Mouse (Mus musculus): ENCODE data around the gene Zfp580. TPM values are rescaled to one million over a fixed set of nuclear protein-coding genes. Genes with fewer than 3 reads are reported as not detected.

The Zfp580 gene
- polyA plus RNA-seq, 1 experiment, result 0.90 TPM

- no peak for TF ChIP-seq GATA1 (IDR thresholded peaks at IDR 0.05; ENCODE audit: low read length)
These were observed 29.9 kb downstream of the Zfp580 start for GRCm38 (mm10) chr7:5081241-5081640.

DNA sequence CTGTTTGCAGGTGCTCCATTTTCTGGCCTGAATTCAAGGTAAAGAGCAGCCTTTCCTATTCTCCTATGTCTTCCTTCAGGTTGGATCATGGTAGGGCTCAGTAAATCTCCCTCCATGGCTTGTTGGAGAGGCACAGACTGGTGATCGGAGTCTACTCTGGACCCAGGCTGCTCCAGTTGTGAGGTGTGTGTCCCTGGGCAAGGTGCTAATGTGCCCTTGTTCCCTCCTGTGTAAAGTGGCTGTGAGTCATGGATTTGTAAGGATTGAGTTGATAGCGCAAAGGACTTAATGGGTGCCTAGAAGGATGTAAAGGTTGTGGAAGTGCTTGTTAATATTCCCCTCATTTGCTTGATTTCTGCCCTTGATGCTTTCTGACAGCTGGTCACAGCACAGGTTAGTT lies 30.6 kb downstream of the Zfp580 start:
- no peak for TF ChIP-seq GATA1 (IDR thresholded peaks at IDR 0.05; ENCODE audit: low read length)

DNA sequence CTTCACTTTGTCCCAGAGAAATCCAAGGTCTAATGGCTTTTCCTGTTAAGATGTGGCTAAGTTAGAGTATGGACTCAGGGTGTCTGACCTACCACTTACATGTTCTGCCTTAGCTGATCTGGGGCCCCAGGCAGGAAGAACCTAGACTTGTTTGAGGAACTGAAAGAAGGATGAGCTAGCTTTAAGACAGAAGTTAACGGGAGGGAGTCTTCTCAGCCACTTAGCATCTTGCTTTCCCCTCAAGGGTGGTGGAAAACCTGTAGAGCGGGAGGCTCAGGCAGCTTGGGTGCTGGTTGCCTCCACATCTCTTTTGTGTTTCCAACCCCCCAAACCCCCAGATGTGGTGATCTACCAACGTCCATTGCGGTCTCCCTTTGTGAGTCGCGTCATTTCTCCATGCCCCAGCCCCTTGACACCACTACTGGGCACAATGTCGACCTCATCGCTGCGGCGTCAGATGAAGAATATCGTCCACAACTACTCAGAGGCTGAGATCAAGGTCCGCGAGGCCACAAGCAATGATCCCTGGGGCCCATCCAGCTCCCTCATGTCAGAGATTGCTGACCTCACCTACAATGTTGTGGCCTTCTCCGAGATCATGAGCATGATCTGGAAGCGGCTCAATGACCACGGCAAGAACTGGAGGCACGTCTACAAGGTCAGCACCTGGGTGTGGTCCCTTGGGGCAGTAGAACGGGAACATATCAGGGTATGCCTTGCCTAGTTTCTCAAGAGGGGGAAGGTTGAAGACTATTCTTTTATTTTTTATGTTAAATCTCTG lies 32.2 kb downstream of the Zfp580 start:
- TF ChIP-seq GATA1 (IDR thresholded peaks at IDR 0.05; ENCODE audit: low read length), result no peak

- peak; percentile 39 for TF ChIP-seq GATA1 (IDR thresholded peaks at IDR 0.05; ENCODE audit: low read length)
These were observed 34.2 kb downstream of the Zfp580 start for GRCm38 (mm10) chr7:5085512-5085911.

- TF ChIP-seq GATA1 (IDR thresholded peaks at IDR 0.05; ENCODE audit: low read length), result no peak
These were observed 35.6 kb downstream of the Zfp580 start for GRCm38 (mm10) chr7:5086921-5087440.

DNA sequence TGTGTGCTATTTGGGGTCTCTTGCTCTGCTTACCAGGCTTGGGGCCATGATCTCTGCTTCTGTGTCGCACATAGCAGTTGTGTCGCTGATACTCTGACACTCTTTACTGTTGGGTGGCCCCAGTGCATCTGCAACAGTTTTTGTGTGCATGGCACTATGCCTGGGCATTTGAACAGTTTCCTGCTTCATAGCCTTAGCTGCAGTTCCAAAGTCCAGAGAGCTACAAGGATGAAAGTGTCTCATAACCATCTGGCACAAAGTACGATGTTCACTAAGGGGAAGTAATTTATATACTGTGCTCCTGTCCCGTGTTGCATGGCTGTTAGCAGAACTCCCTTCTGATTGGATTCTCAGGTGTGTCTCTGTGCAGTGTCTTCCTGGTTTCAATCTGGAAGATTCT lies 36.5 kb downstream of the Zfp580 start:
- TF ChIP-seq GATA1 (IDR thresholded peaks at IDR 0.05; ENCODE audit: low read length), result no peak

GRCm38 (mm10) chr7:5089853-5090252 lies 38.5 kb downstream of the Zfp580 start:
- no peak for TF ChIP-seq GATA1 (IDR thresholded peaks at IDR 0.05; ENCODE audit: low read length)

DNA sequence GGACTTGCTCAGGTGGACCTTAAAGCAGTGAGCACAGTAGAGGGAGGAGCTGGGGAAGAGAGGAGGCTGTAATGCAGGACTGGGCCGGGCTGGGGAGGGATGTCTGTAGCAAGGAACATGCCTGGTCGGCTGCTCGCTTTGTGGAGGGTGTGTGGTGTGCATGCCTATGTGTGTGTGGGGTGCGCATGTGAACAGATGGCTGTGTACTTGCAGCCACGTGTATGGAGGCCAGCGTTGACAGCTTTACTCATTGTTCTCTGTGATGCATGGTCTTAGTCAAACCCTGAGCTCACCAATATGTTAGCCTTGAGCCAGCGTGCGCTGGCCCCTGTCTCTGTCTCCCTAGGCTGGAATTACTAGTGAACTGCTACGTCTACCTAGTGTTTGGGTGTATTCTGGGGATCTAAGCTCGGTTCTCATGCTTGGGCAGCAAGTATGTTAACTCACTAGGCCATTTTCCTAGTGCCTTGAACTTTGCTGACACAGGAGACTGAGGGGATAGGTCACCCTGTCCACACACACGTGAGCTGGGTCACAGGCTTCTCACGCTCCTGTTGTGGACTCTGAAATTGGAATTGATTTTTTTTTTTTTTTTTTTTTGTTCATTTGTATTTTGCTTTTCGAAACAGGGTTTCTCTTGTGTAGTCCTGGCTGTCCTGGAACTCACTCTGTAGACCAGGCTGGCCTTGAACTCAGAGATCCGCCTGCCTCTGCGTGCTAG lies 39.8 kb downstream of the Zfp580 start:
- TF ChIP-seq GATA1 (IDR thresholded peaks at IDR 0.05; ENCODE audit: low read length), result no peak

GRCm38 (mm10) chr7:5092381-5092780 lies 41.0 kb downstream of the Zfp580 start:
- no peak for TF ChIP-seq GATA1 (IDR thresholded peaks at IDR 0.05; ENCODE audit: low read length)

DNA sequence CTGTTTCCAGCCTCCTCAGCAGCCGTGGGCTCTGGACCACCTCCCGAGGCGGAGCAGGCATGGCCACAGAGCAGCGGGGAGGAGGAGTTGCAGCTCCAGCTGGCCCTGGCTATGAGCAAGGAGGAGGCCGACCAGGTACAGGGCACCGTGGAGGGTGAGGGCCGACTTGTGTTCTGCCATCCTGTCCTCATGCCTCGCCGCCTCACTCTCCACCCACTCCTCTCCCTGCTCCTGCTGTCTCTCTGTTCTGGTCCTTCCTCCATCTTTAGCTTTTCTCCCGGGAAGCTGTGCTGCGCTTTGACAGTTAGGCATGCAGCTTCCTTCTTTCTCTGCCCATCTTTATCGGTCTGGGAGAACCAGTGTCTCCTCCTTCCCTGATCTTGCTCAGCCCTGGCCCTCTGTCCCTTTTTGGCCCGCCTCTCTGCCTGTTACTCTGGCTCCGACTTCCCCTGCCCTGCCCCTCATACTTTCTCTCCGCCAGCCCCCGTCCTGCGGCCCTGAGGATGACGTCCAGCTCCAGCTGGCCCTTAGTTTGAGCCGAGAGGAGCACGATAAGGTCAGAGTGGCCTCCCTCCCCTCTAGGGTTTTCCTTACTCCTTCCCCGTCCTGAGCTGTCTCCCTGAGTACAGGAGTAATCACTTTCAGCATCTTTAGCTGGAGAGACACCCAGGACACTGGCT lies 41.6 kb downstream of the Zfp580 start:
- no peak for TF ChIP-seq GATA1 (IDR thresholded peaks at IDR 0.05; ENCODE audit: low read length)

DNA sequence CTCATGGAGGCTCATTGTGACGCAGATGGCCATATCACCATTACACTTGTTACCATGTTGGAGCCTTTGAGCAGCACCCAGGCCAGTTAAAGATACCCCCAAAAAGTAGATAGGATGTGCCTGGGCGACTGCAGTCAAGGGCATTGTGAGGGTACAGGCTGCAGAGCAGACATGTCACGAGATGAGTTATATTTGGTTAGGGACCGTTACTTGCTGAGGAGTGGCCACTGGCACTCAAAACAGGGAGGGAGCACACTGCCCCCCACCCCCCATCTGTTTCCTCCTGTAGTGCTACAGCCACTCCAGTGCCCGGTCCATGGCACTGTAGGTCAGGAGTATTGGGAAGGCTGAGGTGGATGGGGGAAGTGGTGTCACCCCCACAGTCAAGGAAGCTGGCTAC lies 47.4 kb downstream of the Zfp580 start:
- no peak for TF ChIP-seq GATA1 (IDR thresholded peaks at IDR 0.05; ENCODE audit: low read length)

GRCm38 (mm10) chr7:5099796-5100195 lies 48.5 kb downstream of the Zfp580 start:
- TF ChIP-seq GATA1 (IDR thresholded peaks at IDR 0.05; ENCODE audit: low read length), result no peak

GRCm38 (mm10) chr7:5101066-5101663 lies 49.8 kb downstream of the Zfp580 start:
- TF ChIP-seq GATA1 (IDR thresholded peaks at IDR 0.05; ENCODE audit: low read length), result no peak

DNA sequence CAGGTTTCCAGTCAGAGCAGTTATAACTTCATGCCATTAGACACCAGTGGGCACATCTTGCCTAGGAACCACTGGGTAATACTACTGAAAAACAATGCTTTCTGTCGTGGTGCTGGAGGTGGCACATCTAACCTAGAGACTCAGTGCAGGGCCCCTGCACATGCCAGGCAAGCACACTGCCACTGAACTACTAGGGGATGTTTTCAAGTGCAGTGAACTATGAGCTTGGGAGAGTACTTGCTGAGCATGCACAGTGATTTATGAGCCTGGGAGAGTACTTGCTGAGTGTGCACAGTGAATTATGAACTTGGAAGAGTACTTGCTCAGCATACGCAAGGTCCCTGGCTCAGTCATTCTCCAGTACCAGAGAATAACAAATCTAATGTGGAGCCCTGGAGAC lies 51.2 kb downstream of the Zfp580 start:
- TF ChIP-seq GATA1 (IDR thresholded peaks at IDR 0.05; ENCODE audit: low read length), result no peak

Other genes with a start within 250 kb of the Zfp580 start
- 434 and 528 TPM in 2 replicates for gene Ube2s, start 238.9 kb upstream of the Zfp580 start, polyA plus RNA-seq (2012)
- not detected in 2 replicates for gene Shisa7, start 206.8 kb upstream of the Zfp580 start, polyA plus RNA-seq (2012)
- 11.3 and 13.0 TPM in 2 replicates for gene Isoc2b, start 181.3 kb upstream of the Zfp580 start, polyA plus RNA-seq (2012)
- gene Isoc2a, start 174.4 kb upstream of the Zfp580 start, polyA plus RNA-seq (2012), result 10.8 and 31.1 TPM in 2 replicates
- not detected in 2 replicates for gene Gm36210, start 145.0 kb upstream of the Zfp580 start, polyA plus RNA-seq (2012)
- gene Zfp628, start 136.3 kb upstream of the Zfp580 start, polyA plus RNA-seq (2012), result 57.2 and 60.0 TPM in 2 replicates
- 1.8 TPM in 2 replicates for gene Nat14, start 129.5 kb upstream of the Zfp580 start, polyA plus RNA-seq (2012)
- gene Ssc5d, start 125.8 kb upstream of the Zfp580 start, polyA plus RNA-seq (2012), result 0.05 TPM in 2 replicates
- gene Sbk2, start 87.1 kb upstream of the Zfp580 start, polyA plus RNA-seq (2012), result not detected in 2 replicates
- not detected in 2 replicates for gene Sbk3, start 80.4 kb upstream of the Zfp580 start, polyA plus RNA-seq (2012)
- gene Zfp579, start 55.4 kb upstream of the Zfp580 start, polyA plus RNA-seq (2012), result 0.04 and 0.05 TPM in 2 replicates
- gene Zfp524, start 37.1 kb upstream of the Zfp580 start, polyA plus RNA-seq (2012), result 56.5 and 78.4 TPM in 2 replicates
- 91.3 and 107 TPM in 2 replicates for gene Fiz1, start 36.8 kb upstream of the Zfp580 start, polyA plus RNA-seq (2012)
- gene Gm44973, start 36.0 kb upstream of the Zfp580 start, polyA plus RNA-seq (2012), result 15.3 TPM in 1 of 2 replicates, not detected in the other
- 146 and 194 TPM in 2 replicates for gene Zfp865, start 31.2 kb upstream of the Zfp580 start, polyA plus RNA-seq (2012)
- 0.64 and 0.82 TPM in 2 replicates for gene Ccdc106, start 31.0 kb upstream of the Zfp580 start, polyA plus RNA-seq (2012)
- gene 4632433K11Rik, start 17.4 kb upstream of the Zfp580 start, polyA plus RNA-seq (2012), result not detected in 2 replicates
- gene Zfp784, start 13.1 kb upstream of the Zfp580 start, polyA plus RNA-seq (2012), result 2.9 and 3.1 TPM in 2 replicates
- 496 and 534 TPM in 2 replicates for gene U2af2, start 10.6 kb downstream of the Zfp580 start, polyA plus RNA-seq (2012)
- 1,467 and 1,596 TPM in 2 replicates for gene Epn1, start 28.7 kb downstream of the Zfp580 start, polyA plus RNA-seq (2012)
- gene Rfpl4, start 65.4 kb downstream of the Zfp580 start, polyA plus RNA-seq (2012), result not detected in 2 replicates
- 0.44 and 0.48 TPM in 2 replicates for gene Rasl2-9, start 74.4 kb downstream of the Zfp580 start, polyA plus RNA-seq (2012)
- not detected in 2 replicates for gene Vmn1r55, start 98.1 kb downstream of the Zfp580 start, polyA plus RNA-seq (2012)
- not detected in 2 replicates for gene Vmn1r56, start 145.2 kb downstream of the Zfp580 start, polyA plus RNA-seq (2012)
- not detected in 2 replicates for gene Vmn1r57, start 167.0 kb downstream of the Zfp580 start, polyA plus RNA-seq (2012)

Data from G1E-ER4 (cell line).